Comparison of ENCODE assay signal across 10 mouse cellular contexts in genomic region chr5:143395649-143396048, GRCm38 (mm10). TPM values are rescaled to one million over a fixed set of nuclear protein-coding genes. Genes with fewer than 3 reads are reported as not detected.
DNase-seq lines count a peak whose midpoint lies in the region; ATAC-seq and TF ChIP-seq lines count a peak whose summit lies in the region.
"Had no signal": no experiment of that assay in that cellular context is flagged by ENCODE, and none has a peak within 500 bp of the region (broad histone marks: within the 10 kb centered on the region; RNA-seq: fewer than 3 reads in every experiment).

No protein-coding gene starts in this region.

- H3K4me3 ChIP-seq in lung, embryonic 14.5 days (ENCODE audit: low read depth, low read length) = no peak overlapping the region
- H3K4me3 ChIP-seq: embryonic facial prominence, embryonic 15.5 days; myocyte had no signal

- no peaks in the 10 kb centered on the region for H3K9me3 ChIP-seq in lung, embryonic 14.5 days (ENCODE audit: low read depth, low read length)
- H3K9me3 ChIP-seq: embryonic facial prominence, embryonic 15.5 days had no signal

- no peaks in the 10 kb centered on the region for H3K27me3 ChIP-seq in lung, embryonic 14.5 days (ENCODE audit: insufficient read depth, low read length)
- H3K27me3 ChIP-seq: embryonic facial prominence, embryonic 15.5 days had no signal

- no peaks in the 10 kb centered on the region for H3K36me3 ChIP-seq in lung, embryonic 14.5 days (ENCODE audit: insufficient read depth)

- 43% methylated on average over 2 of the region's 2 CpGs for WGBS in lung, embryonic 14.5 days

- intact Hi-C loops in left cerebral cortex, postnatal 36 days (cut with DNase I) = no loop called here

- peak; percentile 65 for TF ChIP-seq CTCF in lung, embryonic 14.5 days (IDR thresholded peaks at IDR 0.05; ENCODE audit: low read depth)

- no peak for ATAC-seq in lung, embryonic 14.5 days (ENCODE audit: insufficient read depth)
- ATAC-seq in granulocyte monocyte progenitor cell, adult 5-6 weeks (replicated peaks; ENCODE audit: poor library complexity, severe bottlenecking) = peak; percentile 64

- H3K4me2 ChIP-seq in lung, embryonic 14.5 days = no peak overlapping the region
- H3K4me2 ChIP-seq: embryonic facial prominence, embryonic 15.5 days had no signal

- no peak overlapping the region for H3K9ac ChIP-seq in lung, embryonic 14.5 days
- H3K9ac ChIP-seq: embryonic facial prominence, embryonic 15.5 days had no signal

- DNase-seq in lung, embryonic 14.5 days = peak; percentile 65
- DNase-seq in lung, adult 18-20 months = no peak
- DNase-seq in R1 (ENCODE audit: low read depth, low spot score) = peak; percentile 78
- peak; percentile 23 to 26 for DNase-seq in spleen, postnatal 36 days (ENCODE audit: low spot score in 2 of 2)
- no peak for DNase-seq in layer of hippocampus, adult 11-12 months (ENCODE audit: low spot score)
- DNase-seq in left cerebral cortex, postnatal 36 days (ENCODE audit: low spot score in 2 of 2) = no peak
- DNase-seq in right cerebral cortex, postnatal 14 days = no peak

- no peak overlapping the region for H3K27ac ChIP-seq in lung, embryonic 14.5 days (ENCODE audit: low read depth)
- H3K27ac ChIP-seq: embryonic facial prominence, embryonic 15.5 days had no signal

- H3K4me1 ChIP-seq in lung, embryonic 14.5 days (ENCODE audit: insufficient read depth) = no peaks in the 10 kb centered on the region
- H3K4me1 ChIP-seq: embryonic facial prominence, embryonic 15.5 days had no signal

RNA-seq across cellular contexts. Expression of gene Kdelr2, which starts 8.0 kb away (rescaled TPM):
- polyA plus RNA-seq in lung, embryonic 14.5 days (2014; fragmentation: Nextera tagmentation; extraction: Ambion mirVana) = 343 and 370 TPM in 2 replicates
- total RNA-seq in granulocyte monocyte progenitor cell, adult 5-6 weeks (2014; fragmentation: Nextera tagmentation) = 82.9 and 104 TPM in 2 replicates
- total RNA-seq in granulocyte monocyte progenitor cell, adult 5-6 weeks (2017) = 161 and 171 TPM in 2 replicates
- 10 to 100 TPM; 32.5 to 37.7 TPM for total RNA-seq in left cerebral cortex, postnatal 36 days (2021)

RNA-seq across cellular contexts. Expression of gene Grid2ip, which starts 38.5 kb away (rescaled TPM):
- polyA plus RNA-seq in lung, embryonic 14.5 days (2014; fragmentation: Nextera tagmentation; extraction: Ambion mirVana) = 0.17 and 0.27 TPM in 2 replicates
- not detected in 2 replicates for total RNA-seq in granulocyte monocyte progenitor cell, adult 5-6 weeks (2014; fragmentation: Nextera tagmentation)
- not detected in 2 replicates for total RNA-seq in granulocyte monocyte progenitor cell, adult 5-6 weeks (2017)
- 1 to 10 TPM; 1.5 to 2.7 TPM for total RNA-seq in left cerebral cortex, postnatal 36 days (2021)
- polyA plus RNA-seq: myocyte had no signal

Comparison
In these comparisons a context has a peak if more than half of its experiments do, and no peak if none do; other contexts are left out.
1. DNase-seq: peak in lung, embryonic 14.5 days (single experiment), R1 (single experiment) and spleen, postnatal 36 days (2 of 2); none in lung, adult 18-20 months (0 of 2), layer of hippocampus, adult 11-12 months (single experiment), left cerebral cortex, postnatal 36 days (0 of 2) and right cerebral cortex, postnatal 14 days (single experiment).